ENCODE assay signal across 11 mouse cellular contexts in genomic region chr17:94553400-94553799, GRCm38 (mm10).
DNase-seq lines count a peak whose midpoint lies in the region; ATAC-seq lines count a peak whose summit lies in the region.
"Had no signal": no experiment of that assay in that cellular context is flagged by ENCODE, and none has a peak within 500 bp of the region (broad histone marks: within the 10 kb centered on the region; RNA-seq: fewer than 3 reads in every experiment).

No protein-coding gene starts in this region.

- no peaks in the 10 kb centered on the region for H3K4me1 ChIP-seq in midbrain, embryonic 14.5 days (ENCODE audit: control insufficient read depth, insufficient read depth, low read length)
- no peaks in the 10 kb centered on the region for H3K4me1 ChIP-seq in midbrain, embryonic 13.5 days (replicated peaks)
- H3K4me1 ChIP-seq: embryonic facial prominence, embryonic 15.5 days; megakaryocyte, embryonic 14.5 days had no signal

- H3K36me3 ChIP-seq in midbrain, embryonic 14.5 days (ENCODE audit: control insufficient read depth, insufficient read depth, low read length): no peaks in the 10 kb centered on the region
- no peaks in the 10 kb centered on the region for H3K36me3 ChIP-seq in midbrain, embryonic 13.5 days
- H3K36me3 ChIP-seq: embryonic facial prominence, embryonic 15.5 days had no signal

- 93% methylated on average over 2 of the region's 2 CpGs for WGBS in midbrain, embryonic 14.5 days
- WGBS in midbrain, embryonic 13.5 days: 93% methylated on average over 2 of the region's 2 CpGs

- peak; percentile 64 for ATAC-seq in frontal cortex, adult (ENCODE audit: low TSS enrichment)
- no peak for ATAC-seq in midbrain, embryonic 14.5 days (ENCODE audit: low FRiP score, low TSS enrichment)
- no peak for ATAC-seq in midbrain, embryonic 13.5 days
- ATAC-seq in activated CD4-positive, CD25-positive, alpha-beta regulatory T cell, adult 4 months: no peak

- no peak for DNase-seq in frontal cortex, postnatal 25 days (ENCODE audit: low spot score in 2 of 2)
- peak; percentile 57 for DNase-seq in midbrain, embryonic 14.5 days
- peak; percentile 1 for DNase-seq in embryo, embryonic 11.5 days (ENCODE audit: low read depth, low spot score)
- DNase-seq in right cerebral cortex, postnatal 10 days (ENCODE audit: low spot score in 2 of 2): peak; percentile 24 to 50
- DNase-seq in urinary bladder, postnatal 4 days (ENCODE audit: low spot score in 2 of 2): no peak
- DNase-seq: heart, postnatal 36 days had no signal

- no peak overlapping the region for H3K27ac ChIP-seq in midbrain, embryonic 14.5 days (replicated peaks; ENCODE audit: low read depth, low read length)
- H3K27ac ChIP-seq in midbrain, embryonic 13.5 days: no peak overlapping the region
- H3K27ac ChIP-seq: embryonic facial prominence, embryonic 15.5 days had no signal

- H3K9me3 ChIP-seq in midbrain, embryonic 14.5 days (ENCODE audit: control insufficient read depth, low read length): no peaks in the 10 kb centered on the region
- H3K9me3 ChIP-seq in midbrain, embryonic 13.5 days: no peaks in the 10 kb centered on the region
- H3K9me3 ChIP-seq: embryonic facial prominence, embryonic 15.5 days had no signal

- no peaks in the 10 kb centered on the region for H3K27me3 ChIP-seq in midbrain, embryonic 14.5 days (ENCODE audit: control insufficient read depth, insufficient read depth, low read length)
- H3K27me3 ChIP-seq in midbrain, embryonic 13.5 days: no peaks in the 10 kb centered on the region
- H3K27me3 ChIP-seq: embryonic facial prominence, embryonic 15.5 days; megakaryocyte, embryonic 14.5 days had no signal

- no peak overlapping the region for H3K9ac ChIP-seq in midbrain, embryonic 14.5 days (replicated peaks; ENCODE audit: low read length)
- no peak overlapping the region for H3K9ac ChIP-seq in midbrain, embryonic 13.5 days (replicated peaks)
- H3K9ac ChIP-seq: embryonic facial prominence, embryonic 15.5 days had no signal

- H3K4me2 ChIP-seq in midbrain, embryonic 14.5 days (ENCODE audit: low read length): no peak overlapping the region
- no peak overlapping the region for H3K4me2 ChIP-seq in midbrain, embryonic 13.5 days (replicated peaks)
- H3K4me2 ChIP-seq: embryonic facial prominence, embryonic 15.5 days had no signal

- no peak overlapping the region for H3K4me3 ChIP-seq in midbrain, embryonic 14.5 days (replicated peaks; ENCODE audit: low read depth, low read length)
- H3K4me3 ChIP-seq in midbrain, embryonic 13.5 days (replicated peaks): no peak overlapping the region
- H3K4me3 ChIP-seq: embryonic facial prominence, embryonic 15.5 days; megakaryocyte, embryonic 14.5 days had no signal

Comparison
In these comparisons a context has a peak if more than half of its experiments do, and no peak if none do; other contexts are left out.
1. DNase-seq: peak in midbrain, embryonic 14.5 days (single experiment), embryo, embryonic 11.5 days (single experiment) and right cerebral cortex, postnatal 10 days (2 of 2); none in frontal cortex, postnatal 25 days (0 of 2) and urinary bladder, postnatal 4 days (0 of 2).